Mouse (Mus musculus): ENCODE results near the gene Esrrg.

The Esrrg gene

GRCm38 (mm10) chr1:187997584-187998338 is 389.2 kb downstream of the Esrrg start:
- DNase-seq (ENCODE audit: low read depth, low spot score): no peak
- H3K36me3 ChIP-seq (ENCODE audit: control insufficient read depth, insufficient read depth, low read length, poor library complexity, severe bottlenecking): no peaks in the 10 kb centered on the region

GRCm38 (mm10) chr1:187999121-187999520 is 390.5 kb downstream of the Esrrg start:
- Histone ChIP-seq H3K27me3 (ENCODE audit: control insufficient read depth, insufficient read depth, low read length, poor library complexity, severe bottlenecking) (no peaks in the 10 kb centered on the region), H3K36me3 (ENCODE audit: control insufficient read depth, insufficient read depth, low read length, poor library complexity, severe bottlenecking) (no peaks in the 10 kb centered on the region)
- no peak for DNase-seq (ENCODE audit: low read depth, low spot score)

More at GRCm38 (mm10) chr1:187997584-187998338, 389.2 kb downstream of the Esrrg start:
- H3K27me3 ChIP-seq (ENCODE audit: control insufficient read depth, insufficient read depth, low read length, poor library complexity, severe bottlenecking): no peaks in the 10 kb centered on the region

GRCm38 (mm10) chr1:188000189-188000588 is 391.6 kb downstream of the Esrrg start:
- Histone ChIP-seq H3K27me3 (ENCODE audit: control insufficient read depth, insufficient read depth, low read length, poor library complexity, severe bottlenecking) (no peaks in the 10 kb centered on the region), H3K36me3 (ENCODE audit: control insufficient read depth, insufficient read depth, low read length, poor library complexity, severe bottlenecking) (no peaks in the 10 kb centered on the region)
- DNase-seq (ENCODE audit: low read depth, low spot score): no peak

- no peaks in the 10 kb centered on the region for H3K27me3 ChIP-seq (ENCODE audit: control insufficient read depth, insufficient read depth, low read length, poor library complexity, severe bottlenecking)
- no peaks in the 10 kb centered on the region for H3K36me3 ChIP-seq (ENCODE audit: control insufficient read depth, insufficient read depth, low read length, poor library complexity, severe bottlenecking)
- no peak for DNase-seq (ENCODE audit: low read depth, low spot score)
These were observed 398.4 kb downstream of the Esrrg start for GRCm38 (mm10) chr1:188006820-188007491.

- H3K27me3 ChIP-seq (ENCODE audit: control insufficient read depth, insufficient read depth, low read length, poor library complexity, severe bottlenecking): no peaks in the 10 kb centered on the region
- DNase-seq (ENCODE audit: low read depth, low spot score): no peak
- H3K36me3 ChIP-seq (ENCODE audit: control insufficient read depth, insufficient read depth, low read length, poor library complexity, severe bottlenecking): no peaks in the 10 kb centered on the region
These were observed 399.9 kb downstream of the Esrrg start for GRCm38 (mm10) chr1:188008476-188008875.

- no peaks in the 10 kb centered on the region for H3K36me3 ChIP-seq (ENCODE audit: control insufficient read depth, insufficient read depth, low read length, poor library complexity, severe bottlenecking)
- DNase-seq (ENCODE audit: low read depth, low spot score): no peak
- H3K27me3 ChIP-seq (ENCODE audit: control insufficient read depth, insufficient read depth, low read length, poor library complexity, severe bottlenecking): no peaks in the 10 kb centered on the region
These were observed 401.3 kb downstream of the Esrrg start for GRCm38 (mm10) chr1:188009868-188010267.

GRCm38 (mm10) chr1:188010860-188011259 is 402.3 kb downstream of the Esrrg start:
- Histone ChIP-seq H3K36me3 (ENCODE audit: control insufficient read depth, insufficient read depth, low read length, poor library complexity, severe bottlenecking) (no peaks in the 10 kb centered on the region), H3K27me3 (ENCODE audit: control insufficient read depth, insufficient read depth, low read length, poor library complexity, severe bottlenecking) (no peaks in the 10 kb centered on the region)
- DNase-seq (ENCODE audit: low read depth, low spot score): no peak

GRCm38 (mm10) chr1:188014411-188014810 is 405.8 kb downstream of the Esrrg start:
- no peak for DNase-seq (ENCODE audit: low read depth, low spot score)
- Histone ChIP-seq H3K27me3 (ENCODE audit: control insufficient read depth, insufficient read depth, low read length, poor library complexity, severe bottlenecking) (no peaks in the 10 kb centered on the region), H3K36me3 (ENCODE audit: control insufficient read depth, insufficient read depth, low read length, poor library complexity, severe bottlenecking) (no peaks in the 10 kb centered on the region)

GRCm38 (mm10) chr1:188017956-188018862 is 409.6 kb downstream of the Esrrg start:
- Histone ChIP-seq H3K36me3 (ENCODE audit: control insufficient read depth, insufficient read depth, low read length, poor library complexity, severe bottlenecking) (no peaks in the 10 kb centered on the region), H3K27me3 (ENCODE audit: control insufficient read depth, insufficient read depth, low read length, poor library complexity, severe bottlenecking) (no peaks in the 10 kb centered on the region)
- no peak for DNase-seq (ENCODE audit: low read depth, low spot score)

GRCm38 (mm10) chr1:188029205-188029604 is 420.6 kb downstream of the Esrrg start:
- Histone ChIP-seq H3K36me3 (ENCODE audit: control insufficient read depth, insufficient read depth, low read length, poor library complexity, severe bottlenecking) (no peaks in the 10 kb centered on the region), H3K27me3 (ENCODE audit: control insufficient read depth, insufficient read depth, low read length, poor library complexity, severe bottlenecking) (no peaks in the 10 kb centered on the region)
- no peak for DNase-seq (ENCODE audit: low read depth, low spot score)

GRCm38 (mm10) chr1:188030116-188030515 is 421.5 kb downstream of the Esrrg start:
- Histone ChIP-seq H3K27me3 (ENCODE audit: control insufficient read depth, insufficient read depth, low read length, poor library complexity, severe bottlenecking) (no peaks in the 10 kb centered on the region), H3K36me3 (ENCODE audit: control insufficient read depth, insufficient read depth, low read length, poor library complexity, severe bottlenecking) (no peaks in the 10 kb centered on the region)
- no peak for DNase-seq (ENCODE audit: low read depth, low spot score)

GRCm38 (mm10) chr1:188031276-188031675 is 422.7 kb downstream of the Esrrg start:
- DNase-seq (ENCODE audit: low read depth, low spot score): no peak
- no peaks in the 10 kb centered on the region for H3K36me3 ChIP-seq (ENCODE audit: control insufficient read depth, insufficient read depth, low read length, poor library complexity, severe bottlenecking)
- H3K27me3 ChIP-seq (ENCODE audit: control insufficient read depth, insufficient read depth, low read length, poor library complexity, severe bottlenecking): no peaks in the 10 kb centered on the region

- no peaks in the 10 kb centered on the region for H3K36me3 ChIP-seq (ENCODE audit: control insufficient read depth, insufficient read depth, low read length, poor library complexity, severe bottlenecking)
- DNase-seq (ENCODE audit: low read depth, low spot score): no peak
- H3K27me3 ChIP-seq (ENCODE audit: control insufficient read depth, insufficient read depth, low read length, poor library complexity, severe bottlenecking): no peaks in the 10 kb centered on the region
These were observed 427.4 kb downstream of the Esrrg start for GRCm38 (mm10) chr1:188035957-188036356.

- DNase-seq (ENCODE audit: low read depth, low spot score): no peak
- no peaks in the 10 kb centered on the region for H3K27me3 ChIP-seq (ENCODE audit: control insufficient read depth, insufficient read depth, low read length, poor library complexity, severe bottlenecking)
- no peaks in the 10 kb centered on the region for H3K36me3 ChIP-seq (ENCODE audit: control insufficient read depth, insufficient read depth, low read length, poor library complexity, severe bottlenecking)
These were observed 438.1 kb downstream of the Esrrg start for GRCm38 (mm10) chr1:188046691-188047121.

GRCm38 (mm10) chr1:188047148-188047547 is 438.6 kb downstream of the Esrrg start:
- H3K36me3 ChIP-seq (ENCODE audit: control insufficient read depth, insufficient read depth, low read length, poor library complexity, severe bottlenecking): no peaks in the 10 kb centered on the region
- no peaks in the 10 kb centered on the region for H3K27me3 ChIP-seq (ENCODE audit: control insufficient read depth, insufficient read depth, low read length, poor library complexity, severe bottlenecking)
- no peak for DNase-seq (ENCODE audit: low read depth, low spot score)
